Mouse (Mus musculus) left cerebral cortex, postnatal 36 days (tissue): Measurements from ENCODE around the gene Opcml. TPM values are rescaled to one million over a fixed set of nuclear protein-coding genes. Genes with fewer than 3 reads are reported as not detected.

Source experiments
- DNase-seq, 2 experiments: peaks; one replicate each; pipeline ENCODE4 v3.0.0; 2021 to 2022; ENCODE audit warnings: low spot score in 2 of 2, mixed read lengths in 1 of 2
- intact Hi-C: fragments of 180-260 bp; cut with DNase I; formaldehyde crosslinking; loops from one replicate; pipeline ENCODE4 v1.15.1; 2025
- total RNA-seq, 2 experiments: library from RNA; stranded (reverse); gene quantifications; 2 replicates each; pipeline ENCODE4 v1.2.3; 2021

Opcml gene
- total RNA-seq, 2 experiments from 2014 or later: 250 to 263 TPM

- DNase-seq: no peak
- intact Hi-C loops: no loop called here
Measured at GRCm38 (mm10) chr9:28552387-28553182, 762.0 kb downstream of the Opcml start.

- DNase-seq: no peak
- intact Hi-C loops: no loop called here
Measured at GRCm38 (mm10) chr9:28558628-28559027, 768.1 kb downstream of the Opcml start.

- DNase-seq: no peak
- intact Hi-C loops: loop anchor here (10.0 kb wide), 1 partner anchor 157 kb away; no protein-coding TSS in a partner anchor
Measured at GRCm38 (mm10) chr9:28561761-28562160, 771.2 kb downstream of the Opcml start.

- DNase-seq: no peak
- intact Hi-C loops: loop anchor here (10.0 kb wide), 1 partner anchor 158 kb away; no protein-coding TSS in a partner anchor
Measured at GRCm38 (mm10) chr9:28563066-28563683, 772.6 kb downstream of the Opcml start.

GRCm38 (mm10) chr9:28569041-28569522 lies 778.5 kb downstream of the Opcml start:
- peak in 1 of 2 experiments; percentile 32 for DNase-seq
- intact Hi-C loops: loop anchor here (10.0 kb wide), 1 partner anchor 164 kb away; no protein-coding TSS in a partner anchor

GRCm38 (mm10) chr9:28569776-28570175 lies 779.2 kb downstream of the Opcml start:
- no peak for DNase-seq
- intact Hi-C loops: loop anchor here (10.0 kb wide), 1 partner anchor 165 kb away; no protein-coding TSS in a partner anchor

- intact Hi-C loops: no loop called here
- DNase-seq: no peak
Measured at GRCm38 (mm10) chr9:28571682-28572081, 781.1 kb downstream of the Opcml start.

GRCm38 (mm10) chr9:28572136-28572774 lies 781.7 kb downstream of the Opcml start:
- DNase-seq: no peak
- intact Hi-C loops: no loop called here

- no peak for DNase-seq
- intact Hi-C loops: no loop called here
Measured at GRCm38 (mm10) chr9:28578730-28579129, 788.2 kb downstream of the Opcml start.

GRCm38 (mm10) chr9:28587253-28587652 lies 796.7 kb downstream of the Opcml start:
- intact Hi-C loops: no loop called here
- DNase-seq: no peak

GRCm38 (mm10) chr9:28587857-28588388 lies 797.3 kb downstream of the Opcml start:
- no peak for DNase-seq

GRCm38 (mm10) chr9:28588488-28588887 lies 797.9 kb downstream of the Opcml start:
- intact Hi-C loops: no loop called here
- DNase-seq: no peak

More at GRCm38 (mm10) chr9:28587857-28588388, 797.3 kb downstream of the Opcml start:
- intact Hi-C loops: no loop called here

GRCm38 (mm10) chr9:28592208-28592607 lies 801.6 kb downstream of the Opcml start:
- no peak for DNase-seq
- intact Hi-C loops: no loop called here

- intact Hi-C loops: no loop called here
- no peak for DNase-seq
Measured at GRCm38 (mm10) chr9:28595062-28595461, 804.5 kb downstream of the Opcml start.

- no peak for DNase-seq
- intact Hi-C loops: no loop called here
Measured at GRCm38 (mm10) chr9:28605561-28605960, 815.0 kb downstream of the Opcml start.

- intact Hi-C loops: no loop called here
- DNase-seq: no peak
Measured at GRCm38 (mm10) chr9:28613683-28614620, 823.4 kb downstream of the Opcml start.

GRCm38 (mm10) chr9:28615447-28615846 lies 824.9 kb downstream of the Opcml start:
- intact Hi-C loops: no loop called here
- no peak for DNase-seq

- DNase-seq: no peak
- intact Hi-C loops: no loop called here
Measured at GRCm38 (mm10) chr9:28617666-28618065, 827.1 kb downstream of the Opcml start.
